8 mouse cellular contexts compared by ENCODE assay signal in the genomic region with DNA sequence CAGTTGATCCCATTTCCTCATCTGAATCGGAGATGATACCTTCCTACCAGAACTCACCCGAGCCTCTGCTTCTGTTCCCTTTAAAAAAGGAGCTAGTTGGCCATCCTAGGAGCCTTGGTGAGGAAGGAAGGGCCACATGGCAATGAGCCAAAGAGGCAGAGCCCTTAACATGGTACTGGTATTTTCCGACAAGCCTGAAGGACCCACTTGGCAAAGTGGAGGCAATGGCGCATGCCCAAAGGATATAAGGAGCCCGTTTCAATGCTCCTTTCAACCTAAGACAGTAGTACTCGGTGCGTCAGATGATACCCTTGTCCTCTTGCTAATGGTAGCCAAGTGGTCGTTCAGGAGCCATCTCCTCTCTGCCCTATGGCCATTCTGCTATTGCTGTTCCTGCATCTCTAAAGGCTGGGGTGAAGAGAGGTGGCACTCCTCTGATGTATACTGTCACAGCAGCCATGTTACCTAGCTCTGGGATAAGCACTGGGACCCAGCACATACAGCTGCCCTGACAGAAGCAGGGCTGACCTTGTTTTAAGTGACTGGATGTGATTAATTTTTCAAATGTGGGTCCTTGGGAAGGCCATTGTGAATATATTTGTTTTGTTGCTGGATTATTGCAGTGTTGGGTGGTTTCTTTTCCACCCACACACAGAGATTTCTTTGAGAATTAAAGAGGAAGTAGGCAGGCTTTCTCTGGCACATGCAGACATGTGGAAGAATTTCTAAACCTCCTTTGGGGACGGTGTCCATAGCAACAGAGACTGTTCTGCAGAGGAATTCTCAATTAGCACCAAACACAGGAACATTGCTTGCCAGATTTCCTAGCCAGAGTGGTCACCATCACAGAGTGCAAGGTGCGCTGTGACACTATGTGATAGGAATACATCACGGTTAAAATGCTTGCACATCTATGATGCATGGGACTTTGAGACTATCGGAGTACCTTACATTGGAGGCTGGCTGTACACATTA.
A peak's percentile ranks its signal among the peaks of the same experiment; 100 is the strongest.
DNase-seq lines count a peak whose midpoint lies in the region; ATAC-seq and TF ChIP-seq lines count a peak whose summit lies in the region.

No protein-coding gene starts in this region.

- no peak overlapping the region for H3K27ac ChIP-seq in heart, embryonic 11.5 days (ENCODE audit: low read depth, low read length)
- peak overlapping the region; percentile 15; the same call in 1 of the 2 replicates for H3K27ac ChIP-seq in heart, adult 2 months
- peak overlapping the region; percentile 90 for H3K27ac ChIP-seq in midbrain, embryonic 14.5 days (replicated peaks; ENCODE audit: low read depth, low read length)

- no peaks in the 10 kb centered on the region for H3K36me3 ChIP-seq in heart, embryonic 11.5 days (ENCODE audit: control insufficient read depth, insufficient read depth, low read length)
- peaks cover 2% of the 10 kb centered on the region; the same call in 1 of the 2 replicates for H3K36me3 ChIP-seq in heart, adult 2 months (ENCODE audit: control insufficient read depth, insufficient read depth, low read length)
- no peaks in the 10 kb centered on the region for H3K36me3 ChIP-seq in midbrain, embryonic 14.5 days (ENCODE audit: control insufficient read depth, insufficient read depth, low read length)

- H3K9me3 ChIP-seq in heart, embryonic 11.5 days (replicated peaks; ENCODE audit: control insufficient read depth, low read length): no peaks in the 10 kb centered on the region
- H3K9me3 ChIP-seq in midbrain, embryonic 14.5 days (ENCODE audit: control insufficient read depth, low read length): no peaks in the 10 kb centered on the region

- no peaks in the 10 kb centered on the region for H3K79me2 ChIP-seq in heart, adult 2 months (replicated peaks; ENCODE audit: control insufficient read depth, insufficient read depth, low read length)

- ATAC-seq in heart, embryonic 11.5 days (replicated peaks; ENCODE audit: insufficient number of reproducible peaks, low FRiP score, low TSS enrichment): no peak
- peak; percentile 74 for ATAC-seq in midbrain, embryonic 14.5 days (ENCODE audit: low FRiP score, low TSS enrichment)

- no peak overlapping the region for H3K4me3 ChIP-seq in heart, embryonic 11.5 days (ENCODE audit: low read depth, low read length)
- H3K4me3 ChIP-seq in heart, adult 2 months: no peak overlapping the region
- no peak overlapping the region for H3K4me3 ChIP-seq in midbrain, embryonic 14.5 days (replicated peaks; ENCODE audit: low read depth, low read length)

- intact Hi-C loops in heart, adult 2 months (cut with DNase I): no loop called here

- no peak overlapping the region for H3K4me2 ChIP-seq in heart, embryonic 11.5 days
- H3K4me2 ChIP-seq in midbrain, embryonic 14.5 days (ENCODE audit: low read length): peak overlapping the region; percentile 25

- 86% methylated on average over 12 of the region's 12 CpGs for WGBS in heart, embryonic 11.5 days (ENCODE audit: insufficient replicate concordance)
- WGBS in heart, adult 2 months: 63% methylated on average over 12 of the region's 12 CpGs
- WGBS in midbrain, embryonic 14.5 days: 54% methylated on average over 12 of the region's 12 CpGs

- no peak for TF ChIP-seq CTCF in heart, adult 2 months (IDR thresholded peaks at IDR 0.05)

- DNase-seq in heart, adult 18-20 months: peak; percentile 58 to 74
- DNase-seq in heart, adult 2 months: peak; percentile 29 to 40
- DNase-seq in left cerebral cortex, adult 11 months (ENCODE audit: low spot score): peak; percentile 81
- DNase-seq in midbrain, embryonic 14.5 days: peak; percentile 86
- DNase-seq in thymus, adult 18-20 months: no peak
- DNase-seq in kidney, postnatal 4 days: no peak
- no peak for DNase-seq in kidney, adult 18-20 months

- no peak for TF ChIP-seq POLR2A in heart, adult 2 months (IDR thresholded peaks at IDR 0.05; ENCODE audit: insufficient read depth, low read depth, low read length)

- peaks cover 2% of the 10 kb centered on the region; the same call in 1 of the 2 replicates for H3K27me3 ChIP-seq in heart, embryonic 11.5 days (ENCODE audit: control insufficient read depth, insufficient read depth, low read length)
- H3K27me3 ChIP-seq in heart, adult 2 months (ENCODE audit: control insufficient read depth, insufficient read depth, low read length): no peaks in the 10 kb centered on the region
- no peaks in the 10 kb centered on the region for H3K27me3 ChIP-seq in midbrain, embryonic 14.5 days (ENCODE audit: control insufficient read depth, insufficient read depth, low read length)

- no peak overlapping the region for H3K9ac ChIP-seq in heart, embryonic 11.5 days (ENCODE audit: low read depth, low read length)
- no peak overlapping the region for H3K9ac ChIP-seq in heart, adult 2 months (ENCODE audit: low read depth, low read length)
- peak overlapping the region; percentile 16; the same call in 1 of the 2 replicates for H3K9ac ChIP-seq in midbrain, embryonic 14.5 days (replicated peaks; ENCODE audit: low read length)

- TF ChIP-seq EP300 in heart, adult 2 months (IDR thresholded peaks at IDR 0.05; ENCODE audit: insufficient read depth, low read depth, low read length): no peak

- peaks cover 26% of the 10 kb centered on the region for H3K4me1 ChIP-seq in heart, embryonic 11.5 days (ENCODE audit: control insufficient read depth, insufficient read depth, low read length)
- peaks cover 23% of the 10 kb centered on the region for H3K4me1 ChIP-seq in heart, adult 2 months (ENCODE audit: control insufficient read depth, insufficient read depth, low read length)
- peaks cover 77% of the 10 kb centered on the region for H3K4me1 ChIP-seq in midbrain, embryonic 14.5 days (ENCODE audit: control insufficient read depth, insufficient read depth, low read length)

Comparison
In these comparisons a context has a peak if more than half of its experiments do, and no peak if none do; other contexts are left out.
1. DNase-seq: peak in heart, adult 18-20 months (2 of 2), heart, adult 2 months (2 of 2), left cerebral cortex, adult 11 months (single experiment) and midbrain, embryonic 14.5 days (single experiment); none in thymus, adult 18-20 months (0 of 2), kidney, postnatal 4 days (0 of 2) and kidney, adult 18-20 months (single experiment).